Mouse (Mus musculus) MEL (cell line): ENCODE results near the gene Stum.

Experiments
- CTCF ChIP-seq, 3 experiments: IDR thresholded peaks in 2 of 3; conservative IDR thresholded peaks in 1 of 3; 2 replicates each; pipeline ENCODE4 v1.5.1; 2011 to 2012; ENCODE audit warnings: low read length in 3 of 3, low read depth in 2 of 3, mild to moderate bottlenecking in 2 of 3, improper control_type of control experiment in 1 of 3, inconsistent platforms in 1 of 3, mixed read lengths in 1 of 3, moderate library complexity in 1 of 3; ENCODE audit not compliant: control insufficient read depth in 1 of 3, insufficient read depth in 1 of 3, poor library complexity in 1 of 3, severe bottlenecking in 1 of 3
- GABPA ChIP-seq: IDR thresholded peaks from 2 replicates; pipeline ENCODE4 v1.6.1; 2012; ENCODE audit warnings: low read depth, mild to moderate bottlenecking, inconsistent platforms, low read length, improper control_type of control experiment, moderate library complexity
- JUND ChIP-seq: IDR thresholded peaks from 2 replicates; pipeline ENCODE4 v1.6.1; 2011; ENCODE audit warnings: low read depth, mild to moderate bottlenecking, improper control_type of control experiment, low read length
- KAT2A ChIP-seq: conservative IDR thresholded peaks from 2 replicates; pipeline ENCODE4 v1.6.1; 2012; ENCODE audit warnings: low read depth, low read length, improper control_type of control experiment, inconsistent platforms
- MAX ChIP-seq: IDR thresholded peaks from 2 replicates; pipeline ENCODE4 v1.6.1; 2011; ENCODE audit warnings: low read length, improper control_type of control experiment
- MEF2A ChIP-seq: IDR thresholded peaks from 2 replicates; pipeline ENCODE4 v1.6.1; 2014; ENCODE audit warnings: low read depth, mild to moderate bottlenecking, inconsistent platforms, low read length, improper control_type of control experiment; ENCODE audit not compliant: poor library complexity, insufficient replicate concordance, severe bottlenecking; ENCODE audit errors: extremely low read depth
- POLR2A ChIP-seq, 2 experiments: IDR thresholded peaks; 2 replicates each; pipeline ENCODE4 v1.6.1; 2011 to 2012; ENCODE audit warnings: low read length in 2 of 2, mild to moderate bottlenecking in 2 of 2, control low read depth in 1 of 2, improper control_type of control experiment in 1 of 2, low read depth in 1 of 2, moderate library complexity in 1 of 2; ENCODE audit not compliant: control insufficient read depth in 1 of 2, insufficient read depth in 1 of 2, poor library complexity in 1 of 2
- SIN3A ChIP-seq: IDR thresholded peaks from 2 replicates; pipeline ENCODE4 v1.6.1; 2012; ENCODE audit warnings: low read length, improper control_type of control experiment, inconsistent platforms
- TAL1 ChIP-seq: IDR thresholded peaks from 2 replicates; pipeline ENCODE4 v1.6.1; 2012; ENCODE audit warnings: mild to moderate bottlenecking, inconsistent platforms, low read length, moderate library complexity, mixed read lengths
- TCF12 ChIP-seq: IDR thresholded peaks from 2 replicates; pipeline ENCODE4 v1.6.1; 2014; ENCODE audit warnings: low read depth, mild to moderate bottlenecking, inconsistent platforms, low read length, improper control_type of control experiment, moderate library complexity
- ZC3H11A ChIP-seq: IDR thresholded peaks from 2 replicates; pipeline ENCODE4 v1.6.1; 2012; ENCODE audit warnings: low read depth, mild to moderate bottlenecking, inconsistent platforms, low read length, improper control_type of control experiment

GRCm38 (mm10) chr1:180386951-180387749 lies 96.2 kb downstream of the Stum start:
- TF ChIP-seq CTCF (IDR thresholded peaks at IDR 0.05 in 2 of 3, conservative IDR thresholded peaks at IDR 0.05 in 1 of 3; ENCODE audit: control insufficient read depth in 1 of 3, insufficient read depth in 1 of 3, low read depth in 2 of 3, low read length in 3 of 3, poor library complexity in 1 of 3, severe bottlenecking in 1 of 3) (peak in 2 of 3 experiments; percentile 51 to 54; a peak in 4 of 6 replicates), KAT2A (no peak), POLR2A (IDR thresholded peaks at IDR 0.05; ENCODE audit: control insufficient read depth in 1 of 2, insufficient read depth in 1 of 2, low read depth in 1 of 2, low read length in 2 of 2, poor library complexity in 1 of 2) (peak; percentile 61 to 99), ZC3H11A (0 out of 2 replicates have a peak, but pooled peaks have one; percentile 14), MAX (peak; percentile 81), JUND (no peak), TCF12 (no peak), GABPA (no peak), SIN3A (peak; percentile 80), TAL1 (no peak), MEF2A (no peak)
